Mouse (Mus musculus) kidney, embryonic 14.5 days (tissue): ENCODE measurements at regions not wholly inside any gene's neighbourhood (a gene's known extent, or its start where the extent isn't known, plus 50 kb on each side); places are given as distances from the start of the nearest gene placed in this dataset.

Experiments used
- ATAC-seq: fragments of 200-750 bp; cut with Nextera tagmentation; 2 replicates; pipeline ENCODE4 v1.8.0; 2017; ENCODE audit warnings: moderate number of reproducible peaks, mild to moderate bottlenecking, moderate TSS enrichment, moderate library complexity; ENCODE audit not compliant: low FRiP score, low TSS enrichment
- H3K27ac ChIP-seq: fragments of 300-500 bp; sonication (generic); 2 replicates; pipeline ENCODE4 v1.5.1; 2014; ENCODE audit warnings: low read depth, mild to moderate bottlenecking, low read length, moderate library complexity, mixed read lengths
- H3K27me3 ChIP-seq: fragments of 300-500 bp; sonication (generic); 2 replicates; pipeline ENCODE4 v1.6.1; 2014; ENCODE audit warnings: mild to moderate bottlenecking, low read length; ENCODE audit not compliant: control insufficient read depth, insufficient read depth
- H3K36me3 ChIP-seq: fragments of 300-500 bp; sonication (generic); 2 replicates; pipeline ENCODE4 v1.6.1; 2014; ENCODE audit warnings: low read length, mixed read lengths; ENCODE audit not compliant: control insufficient read depth, insufficient read depth
- H3K4me1 ChIP-seq: fragments of 300-500 bp; sonication (generic); 2 replicates; pipeline ENCODE4 v1.6.1; 2014; ENCODE audit warnings: low read length, mixed read lengths; ENCODE audit not compliant: control insufficient read depth, insufficient read depth
- H3K4me2 ChIP-seq: fragments of 300-500 bp; sonication (generic); replicated peaks from 2 replicates; pipeline ENCODE4 v1.6.1; 2014; ENCODE audit warnings: low read depth, mild to moderate bottlenecking, low read length
- H3K4me3 ChIP-seq: fragments of 300-500 bp; sonication (generic); 2 replicates; pipeline ENCODE4 v1.5.1; 2014; ENCODE audit warnings: mild to moderate bottlenecking, low read length
- H3K9ac ChIP-seq: fragments of 300-500 bp; sonication (generic); 2 replicates; pipeline ENCODE4 v1.6.1; 2014; ENCODE audit warnings: low read depth, mild to moderate bottlenecking, low read length, moderate library complexity
- H3K9me3 ChIP-seq: fragments of 300-500 bp; sonication (generic); 2 replicates; pipeline ENCODE4 v1.6.1; 2016; ENCODE audit warnings: low read length; ENCODE audit not compliant: control insufficient read depth
- WGBS: fragments of 180-500 bp; shearing (Covaris S2); extraction: QIAGEN DNeasy Blood & Tissue Kit; methylation state at CpG from one replicate; pipeline ENCODE4 v1.1.7; 2014; 5-methylcytosine and 5-hydroxymethylcytosine counted together

- H3K4me2 ChIP-seq, result no peak overlapping the region
- H3K27ac ChIP-seq, result no peak overlapping the region
- no peaks in the 10 kb centered on the region for H3K9me3 ChIP-seq
- no peaks in the 10 kb centered on the region for H3K4me1 ChIP-seq
- 83% methylated on average over 4 of the region's 4 CpGs for WGBS
- H3K36me3 ChIP-seq, result no peaks in the 10 kb centered on the region
- no peak for ATAC-seq
- no peak overlapping the region for H3K4me3 ChIP-seq
- no peak overlapping the region for H3K9ac ChIP-seq
- H3K27me3 ChIP-seq, result no peaks in the 10 kb centered on the region
Measured at GRCm38 (mm10) chr6:34246512-34246911, 69.6 kb upstream of the Slc35b4 start.

- Histone ChIP-seq H3K4me3 (no peak overlapping the region), H3K9me3 (no peaks in the 10 kb centered on the region), H3K36me3 (no peaks in the 10 kb centered on the region), H3K9ac (no peak overlapping the region), H3K4me2 (no peak overlapping the region), H3K4me1 (no peaks in the 10 kb centered on the region), H3K27me3 (no peaks in the 10 kb centered on the region), H3K27ac (no peak overlapping the region)
- WGBS, result 72% methylated on average over 3 of the region's 3 CpGs
- no peak for ATAC-seq
Measured at GRCm38 (mm10) chr6:34243001-34243400, 66.1 kb upstream of the Slc35b4 start.

- Histone ChIP-seq H3K27me3 (no peaks in the 10 kb centered on the region), H3K27ac (no peak overlapping the region), H3K4me2 (no peak overlapping the region), H3K9ac (no peak overlapping the region), H3K9me3 (no peaks in the 10 kb centered on the region), H3K4me1 (0 out of 2 replicates have a peak, but pooled peaks cover 4% of the 10 kb centered on the region), H3K4me3 (no peak overlapping the region), H3K36me3 (no peaks in the 10 kb centered on the region)
- 24% methylated on average over 9 of the region's 9 CpGs for WGBS
- no peak for ATAC-seq
Measured at GRCm38 (mm10) chr6:34242486-34242885, 65.6 kb upstream of the Slc35b4 start.

- H3K4me3 ChIP-seq, result no peak overlapping the region
- whole genome bisulfite sequencing, result 45% methylated on average over 10 of the region's 10 CpGs
- no peaks in the 10 kb centered on the region for H3K9me3 ChIP-seq
- H3K27ac ChIP-seq, result no peak overlapping the region
- H3K9ac ChIP-seq, result no peak overlapping the region
- H3K4me1 ChIP-seq, result 0 out of 2 replicates have a peak, but pooled peaks cover 5% of the 10 kb centered on the region
- H3K4me2 ChIP-seq, result no peak overlapping the region
- ATAC-seq, result no peak
- H3K27me3 ChIP-seq, result no peaks in the 10 kb centered on the region
- H3K36me3 ChIP-seq, result no peaks in the 10 kb centered on the region
Measured at GRCm38 (mm10) chr6:34235132-34235531, 58.2 kb upstream of the Slc35b4 start.

- no peak for ATAC-seq
- Histone ChIP-seq H3K4me1 (0 out of 2 replicates have a peak, but pooled peaks cover 5% of the 10 kb centered on the region), H3K36me3 (no peaks in the 10 kb centered on the region), H3K27me3 (no peaks in the 10 kb centered on the region), H3K4me2 (no peak overlapping the region), H3K27ac (no peak overlapping the region), H3K9ac (no peak overlapping the region), H3K4me3 (no peak overlapping the region), H3K9me3 (no peaks in the 10 kb centered on the region)
- WGBS, result 81% methylated on average over 5 of the region's 5 CpGs
Measured at GRCm38 (mm10) chr6:34234443-34235020, 57.6 kb upstream of the Slc35b4 start.

GRCm38 (mm10) chr6:34230768-34231381, 54.0 kb upstream of the Slc35b4 start:
- H3K4me2 ChIP-seq, result no peak overlapping the region
- no peak overlapping the region for H3K27ac ChIP-seq
- 31% methylated on average over 13 of the region's 13 CpGs for WGBS

GRCm38 (mm10) chr6:34227131-34227530, 50.2 kb upstream of the Slc35b4 start:
- no peaks in the 10 kb centered on the region for H3K27me3 ChIP-seq
- ATAC-seq, result no peak
- H3K9me3 ChIP-seq, result peaks cover 8% of the 10 kb centered on the region
- H3K27ac ChIP-seq, result no peak overlapping the region
- no peak overlapping the region for H3K4me2 ChIP-seq
- no peak overlapping the region for H3K9ac ChIP-seq
- WGBS, result 30% methylated on average over 4 of the region's 4 CpGs
- H3K4me1 ChIP-seq, result 0 out of 2 replicates have a peak, but pooled peaks cover 4% of the 10 kb centered on the region
- no peak overlapping the region for H3K4me3 ChIP-seq
- no peaks in the 10 kb centered on the region for H3K36me3 ChIP-seq

More at GRCm38 (mm10) chr6:34230768-34231381, 54.0 kb upstream of the Slc35b4 start:
- H3K9ac ChIP-seq, result no peak overlapping the region
- no peaks in the 10 kb centered on the region for H3K36me3 ChIP-seq
- 0 out of 2 replicates have a peak, but pooled peaks cover 4% of the 10 kb centered on the region for H3K4me1 ChIP-seq
- no peaks in the 10 kb centered on the region for H3K27me3 ChIP-seq
- no peaks in the 10 kb centered on the region for H3K9me3 ChIP-seq
- 0 out of 2 replicates have a peak, but pooled peaks have one; percentile 20 for ATAC-seq
- H3K4me3 ChIP-seq, result no peak overlapping the region
